Mouse (Mus musculus) neutrophil, adult 83 days (primary cell): ENCODE measurements around the gene Olfr1161. TPM values are rescaled to one million over a fixed set of nuclear protein-coding genes. Genes with fewer than 3 reads are reported as not detected.

ENCODE experiments used
- total RNA-seq, 2 experiments: library from RNA; stranded (reverse); gene quantifications; one replicate each; pipeline ENCODE4 v1.2.4; 2023

The Olfr1161 gene
- total RNA-seq, result not detected

DNA sequence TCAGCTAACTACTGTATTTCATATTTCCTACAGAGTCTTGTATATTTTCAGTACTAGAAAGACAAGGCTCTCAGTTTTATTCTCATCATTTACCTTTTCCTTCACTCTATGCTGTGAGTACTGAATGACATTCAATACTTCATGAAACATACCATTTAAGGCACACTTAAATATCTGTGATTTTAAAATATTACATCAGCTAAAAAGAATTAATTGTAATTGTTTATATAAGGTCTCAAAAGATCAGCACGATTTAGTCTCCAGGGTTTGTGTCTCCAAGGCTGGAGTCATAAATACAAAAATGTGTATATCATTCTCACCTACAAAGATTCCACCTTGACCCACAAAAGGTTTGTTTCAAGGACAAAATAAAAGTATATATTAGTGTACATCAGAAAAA lies at the start of gene Olfr1161:
Gene Olfr1161 (plus strand): TSS at position 301 of the 400 bp plus-strand sequence.

DNA sequence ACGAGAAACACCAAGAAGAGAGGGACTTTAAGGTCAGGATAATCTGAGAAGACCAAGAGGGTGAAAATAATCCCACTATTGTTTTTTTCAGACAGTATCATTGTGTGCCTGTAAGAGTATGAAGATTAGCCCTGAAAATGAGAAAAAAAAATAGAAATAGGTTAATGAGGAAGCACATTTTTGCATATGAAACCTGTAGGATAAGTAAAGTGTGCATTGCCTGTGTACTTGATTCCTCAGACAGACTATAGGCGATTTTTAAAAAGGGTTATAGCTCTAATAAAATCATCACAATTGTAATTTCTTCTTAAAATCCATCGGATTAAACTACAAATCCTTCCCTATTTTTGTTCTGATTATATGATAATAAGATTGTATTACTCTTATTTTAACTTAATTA lies 48.0 kb upstream of the Olfr1161 start, which contains the start of gene Olfr74:
Gene Olfr74 (minus strand): TSS at position 101 of the 400 bp plus-strand sequence.

DNA sequence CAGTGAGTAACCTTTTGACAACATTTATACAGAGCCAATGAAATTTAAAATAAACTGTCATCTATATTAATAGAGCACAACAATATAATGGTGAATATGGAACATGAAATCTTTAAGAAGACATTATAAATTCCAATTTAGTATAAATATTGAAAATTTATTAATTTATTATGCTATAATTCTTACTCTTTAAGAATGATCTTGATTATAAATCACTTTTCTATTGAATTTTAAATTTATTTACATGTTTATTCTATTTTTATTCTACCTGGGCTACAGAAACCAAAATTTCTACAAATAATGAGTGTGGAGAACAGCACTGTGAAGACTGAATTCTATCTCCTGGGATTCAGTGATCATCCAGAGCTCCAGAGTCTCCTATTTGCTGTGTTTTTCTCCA lies 32.8 kb upstream of the Olfr1161 start, which contains the start of gene Olfr1158:
Gene Olfr1158 (plus strand): TSS at position 301 of the 400 bp plus-strand sequence.

DNA sequence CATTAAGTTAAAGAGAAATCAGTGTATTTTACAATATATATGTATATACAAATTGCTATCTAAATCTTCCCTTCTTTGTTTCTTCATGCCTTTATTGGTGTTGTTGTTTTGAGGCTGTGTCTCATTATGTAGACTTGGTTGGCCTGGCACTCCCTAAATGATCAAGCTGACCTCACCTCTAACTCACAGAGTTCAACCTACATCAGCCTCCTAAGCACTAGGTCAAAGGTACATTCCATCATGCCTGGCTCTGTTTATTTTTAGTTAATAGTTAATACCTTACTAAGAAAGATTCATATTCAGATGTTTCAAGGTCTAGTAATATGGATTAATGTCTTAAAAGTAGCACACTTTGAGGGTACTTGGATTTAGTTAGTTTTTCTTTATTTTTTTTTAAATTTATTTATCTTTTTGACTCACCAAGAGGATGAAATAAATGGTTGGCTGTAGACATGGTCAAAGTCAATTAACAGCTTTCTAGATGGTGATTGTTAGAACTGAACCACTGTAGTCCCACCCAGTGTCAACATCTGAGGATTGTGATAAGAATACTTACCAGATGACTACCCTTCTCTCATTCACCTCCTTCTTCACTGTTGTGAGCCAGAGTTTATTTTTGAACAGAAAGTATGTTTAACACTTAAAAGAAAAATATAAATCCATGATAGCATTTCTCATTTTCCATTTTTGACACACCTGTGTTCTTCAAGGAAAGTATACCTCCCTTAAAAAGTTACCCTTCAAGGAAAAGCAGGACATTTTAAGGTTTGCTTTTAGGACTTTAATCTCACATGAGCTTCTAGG lies 14.9 kb upstream of the Olfr1161 start, which contains the start of gene Olfr1160:
Gene Olfr1160 (minus strand): TSS at position 754 of the 804 bp plus-strand sequence.

DNA sequence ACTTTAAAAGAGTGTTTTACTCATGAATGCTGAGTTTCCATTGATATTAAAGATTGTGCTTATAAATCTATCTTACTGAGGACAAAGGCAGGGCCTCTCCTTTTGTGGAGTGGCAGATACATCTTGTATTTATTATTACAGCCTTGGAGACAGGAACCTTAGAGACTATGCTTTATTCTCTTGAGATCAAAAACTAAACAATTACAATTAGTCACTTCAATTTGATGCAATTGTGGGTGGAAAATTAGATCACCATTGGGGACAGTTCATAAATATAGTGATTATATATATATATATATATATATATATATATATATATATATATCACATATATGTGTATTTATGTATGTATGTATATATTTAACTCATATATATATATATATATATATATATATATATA lies 15.0 kb downstream of the Olfr1161 start, which contains the start of gene Olfr73:
Gene Olfr73 (minus strand): TSS at position 101 of the 400 bp plus-strand sequence.

DNA sequence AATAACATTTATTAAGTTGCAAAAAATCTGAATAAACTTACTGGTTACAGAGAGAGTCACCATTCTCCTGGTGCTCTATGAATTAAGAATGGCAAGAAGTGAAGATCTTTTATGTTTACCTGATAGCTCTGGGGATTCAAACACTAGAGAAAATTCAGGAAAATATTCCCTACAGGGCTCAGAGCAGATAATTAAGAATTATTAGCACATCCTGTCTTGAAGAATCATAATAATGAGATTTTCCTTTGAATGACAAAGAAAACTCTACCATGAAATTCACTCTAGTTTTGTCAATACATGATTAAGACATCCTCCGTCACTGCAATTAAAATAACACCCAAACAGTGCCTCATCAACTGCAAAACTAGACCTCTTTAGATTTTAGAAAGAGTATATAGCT lies 28.5 kb downstream of the Olfr1161 start, which contains the start of gene Olfr1162:
Gene Olfr1162 (minus strand): TSS at position 101 of the 400 bp plus-strand sequence.

DNA sequence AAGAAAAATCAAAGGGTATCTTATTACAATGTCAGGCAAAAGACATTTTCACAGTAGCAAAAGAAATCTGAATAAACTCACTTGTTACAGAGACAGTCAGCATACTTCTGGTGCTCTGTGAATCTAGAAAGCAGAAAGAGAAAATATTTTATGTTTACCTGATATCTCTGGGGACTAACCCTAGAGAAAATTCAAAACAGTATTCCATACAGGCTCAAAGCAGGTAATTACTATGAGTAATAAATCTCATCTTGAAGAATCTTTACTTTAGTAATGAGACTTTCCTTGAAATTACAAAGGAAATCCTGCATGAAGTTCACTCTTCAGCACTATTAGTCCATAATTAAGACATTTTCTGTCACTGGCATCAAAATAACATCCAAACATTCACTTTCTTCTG lies 49.2 kb downstream of the Olfr1161 start, which contains the start of gene Olfr1163:
Gene Olfr1163 (minus strand): TSS at position 101 of the 400 bp plus-strand sequence.

Other genes starting within 250 kb of the Olfr1161 start
- not detected for gene Olfr152, start 243.3 kb upstream of the Olfr1161 start, total RNA-seq
- gene Olfr1143, start 222.2 kb upstream of the Olfr1161 start, total RNA-seq, result not detected
- not detected for gene Olfr1145, start 213.0 kb upstream of the Olfr1161 start, total RNA-seq
- not detected for gene Olfr1148, start 192.2 kb upstream of the Olfr1161 start, total RNA-seq
- not detected for gene Olfr1150-ps1, start 178.8 kb upstream of the Olfr1161 start, total RNA-seq
- gene Olfr1151, start 166.9 kb upstream of the Olfr1161 start, total RNA-seq, result not detected
- not detected for gene Olfr1152, start 156.3 kb upstream of the Olfr1161 start, total RNA-seq
- not detected for gene Olfr1153, start 127.8 kb upstream of the Olfr1161 start, total RNA-seq
- gene Olfr1154, start 117.6 kb upstream of the Olfr1161 start, total RNA-seq, result not detected
- not detected for gene Olfr1155, start 77.6 kb upstream of the Olfr1161 start, total RNA-seq
- gene Olfr1156, start 69.7 kb upstream of the Olfr1161 start, total RNA-seq, result not detected
- not detected for gene Olfr1157, start 54.5 kb upstream of the Olfr1161 start, total RNA-seq
- gene Olfr74, start 48.1 kb upstream of the Olfr1161 start, total RNA-seq, result not detected
- not detected for gene Olfr1158, start 32.7 kb upstream of the Olfr1161 start, total RNA-seq
- not detected for gene Olfr1160, start 14.5 kb upstream of the Olfr1161 start, total RNA-seq
- not detected for gene Olfr73, start 14.9 kb downstream of the Olfr1161 start, total RNA-seq
- gene Olfr1162, start 28.4 kb downstream of the Olfr1161 start, total RNA-seq, result not detected
- gene Olfr1163, start 49.1 kb downstream of the Olfr1161 start, total RNA-seq, result not detected
- gene Olfr1164, start 71.2 kb downstream of the Olfr1161 start, total RNA-seq, result not detected
- gene Olfr1166, start 105.5 kb downstream of the Olfr1161 start, total RNA-seq, result not detected
- gene Olfr1167, start 132.4 kb downstream of the Olfr1161 start, total RNA-seq, result not detected
- gene Olfr1168, start 159.1 kb downstream of the Olfr1161 start, total RNA-seq, result not detected
- not detected for gene Olfr1170, start 205.6 kb downstream of the Olfr1161 start, total RNA-seq